Mouse (Mus musculus) thymus, postnatal 10 days (tissue): ENCODE results near the gene Acp6.

Source experiments
- DNase-seq, 2 experiments: peaks; one replicate each; pipeline ENCODE4 v3.0.0; 2021; ENCODE audit warnings: low spot score in 2 of 2

Gene Acp6

GRCm38 (mm10) chr3:97185098-97185860 lies 26.7 kb downstream of the Acp6 start:
- DNase-seq = peak; percentile 34 to 64

- DNase-seq = no peak
Observed at GRCm38 (mm10) chr3:97196571-97196970, 38.0 kb downstream of the Acp6 start.

- DNase-seq = no peak
Observed at GRCm38 (mm10) chr3:97199261-97199660, 40.7 kb downstream of the Acp6 start.

GRCm38 (mm10) chr3:97201943-97202342 lies 43.4 kb downstream of the Acp6 start:
- DNase-seq = peak; percentile 23 to 65

- DNase-seq = peak; percentile 35 to 46
Observed at GRCm38 (mm10) chr3:97203880-97204279, 45.3 kb downstream of the Acp6 start.

GRCm38 (mm10) chr3:97206521-97206920 lies 47.9 kb downstream of the Acp6 start:
- no peak for DNase-seq

- no peak for DNase-seq
Observed at GRCm38 (mm10) chr3:97209351-97209750, 50.8 kb downstream of the Acp6 start.

GRCm38 (mm10) chr3:97211177-97211576 lies 52.6 kb downstream of the Acp6 start:
- no peak for DNase-seq

- no peak for DNase-seq
Observed at GRCm38 (mm10) chr3:97213871-97214270, 55.3 kb downstream of the Acp6 start.

GRCm38 (mm10) chr3:97214439-97214838 lies 55.9 kb downstream of the Acp6 start:
- DNase-seq = no peak

- no peak for DNase-seq
Observed at GRCm38 (mm10) chr3:97215526-97215925, 56.9 kb downstream of the Acp6 start.

GRCm38 (mm10) chr3:97223261-97223660 lies 64.7 kb downstream of the Acp6 start:
- no peak for DNase-seq

- DNase-seq = no peak
Observed at GRCm38 (mm10) chr3:97225231-97225630, 66.7 kb downstream of the Acp6 start.

- no peak for DNase-seq
Observed at GRCm38 (mm10) chr3:97226719-97227118, 68.1 kb downstream of the Acp6 start.
